Mouse (Mus musculus) right cerebral cortex, postnatal 14 days (tissue): ENCODE data around the gene Gm13084.
"Not testable (repeated sequence)": the region's sequence is repeated elsewhere in the genome, so short reads cannot be mapped to it uniquely, and the experiment has no call there.

Experiments used
- DNase-seq: peaks from one replicate; pipeline ENCODE4 v3.0.0; 2022

The Gm13084 gene

DNA sequence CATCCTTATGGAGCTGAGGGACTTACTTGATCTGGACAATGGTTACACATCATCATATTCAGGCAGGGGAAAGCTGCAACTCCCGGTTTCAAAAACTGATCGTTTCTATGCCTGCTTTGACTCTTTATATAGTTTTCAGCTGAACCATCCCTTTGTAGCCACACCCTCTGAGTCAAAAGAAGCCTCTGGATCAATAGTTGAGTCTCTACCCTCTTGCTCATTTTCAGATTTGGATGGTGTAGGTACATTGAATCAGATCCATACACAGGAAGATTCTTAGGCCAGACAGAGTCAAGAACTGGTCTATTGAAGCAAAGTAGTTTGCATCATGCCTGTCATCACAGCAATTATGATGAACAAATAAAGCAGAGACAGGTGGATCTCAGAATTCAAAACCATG, at the start of gene Gm13084:
TSS of gene Gm13084 (minus strand) at position 101 of the 400 bp plus-strand sequence.
- no peak for DNase-seq

DNA sequence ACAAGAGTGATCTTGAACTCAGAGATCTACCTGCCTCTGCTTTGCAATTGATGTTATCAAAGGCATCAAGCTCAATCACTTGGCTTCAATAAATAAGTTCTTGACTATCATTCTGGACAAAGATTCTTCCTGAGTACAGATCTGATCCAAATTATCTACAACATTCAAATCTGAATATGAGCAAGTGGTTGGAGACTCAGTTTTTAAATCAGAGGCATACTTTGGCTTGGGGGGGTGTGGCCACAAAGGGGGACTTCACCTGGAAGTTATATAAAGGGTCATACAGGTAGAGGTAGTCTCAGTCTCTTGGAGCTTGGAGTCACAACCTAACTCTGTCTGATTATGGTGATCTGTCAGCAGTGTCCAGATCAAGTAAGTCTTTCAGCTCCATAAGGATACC, 30.3 kb upstream of the Gm13084 start, which contains the start of gene Gm13103:
TSS of gene Gm13103 (plus strand) at position 301 of the 400 bp plus-strand sequence.
- not testable (repeated sequence) for DNase-seq

DNA sequence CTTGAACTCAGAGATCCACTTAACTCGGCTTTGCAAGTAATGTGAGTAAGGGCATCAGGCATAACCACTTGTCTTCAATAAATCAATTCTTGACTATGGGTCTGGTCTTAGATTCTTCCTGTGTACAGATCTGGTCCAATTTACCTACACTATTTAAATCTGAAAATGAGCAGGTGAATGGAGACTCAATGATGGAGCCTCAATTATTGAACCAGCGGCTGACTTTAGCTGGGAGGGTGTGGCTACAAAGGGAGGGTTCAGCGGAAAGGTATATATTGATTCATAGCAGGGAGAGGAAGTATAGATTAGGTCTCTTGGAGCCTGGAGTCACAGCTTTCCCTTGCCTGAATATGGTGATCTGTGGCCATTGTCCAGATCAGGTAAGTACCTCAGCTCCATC, 26.8 kb downstream of the Gm13084 start, which contains the start of gene Gm13023:
TSS of gene Gm13023 (plus strand) at position 301 of the 400 bp plus-strand sequence.
- not testable (repeated sequence) for DNase-seq
